Mouse (Mus musculus) lung, adult 2 months (tissue): ENCODE measurements around the gene Btbd16.

ENCODE experiments used
- CTCF ChIP-seq: fragments of 200-500 bp; IDR thresholded peaks from 2 replicates; pipeline ENCODE4 v1.5.1; 2011; ENCODE audit warnings: mild to moderate bottlenecking, low read length, control low read depth; ENCODE audit not compliant: insufficient read depth
- POLR2A ChIP-seq: fragments of 200-500 bp; IDR thresholded peaks from 2 replicates; pipeline ENCODE4 v1.6.1; 2011; ENCODE audit warnings: low read depth, mild to moderate bottlenecking, control low read depth, low read length, borderline replicate concordance; ENCODE audit errors: extremely low read depth

GRCm38 (mm10) chr7:130773171-130773830, 568 bp upstream of the Btbd16 start:
- TF ChIP-seq POLR2A (no peak), CTCF (peak; percentile 64)
